Mouse (Mus musculus): ENCODE data around the gene Ppp3ca. TPM values are rescaled to one million over a fixed set of nuclear protein-coding genes. Genes with fewer than 3 reads are reported as not detected.

Gene Ppp3ca
- polyA plus RNA-seq, 1 experiment from 2014 or later = 56.8 TPM

GRCm38 (mm10) chr3:136749951-136750350 is 80.0 kb downstream of the Ppp3ca start:
- Histone ChIP-seq H3K9me3 (ENCODE audit: control insufficient read depth, low read depth, low read length) (no peaks in the 10 kb centered on the region), H3K4me1 (ENCODE audit: control insufficient read depth, insufficient read depth, low read length) (no peaks in the 10 kb centered on the region), H3K36me3 (ENCODE audit: control insufficient read depth, insufficient read depth, low read length) (no peaks in the 10 kb centered on the region), H3K4me2 (replicated peaks; ENCODE audit: low read depth, low read length) (no peak overlapping the region), H3K27ac (ENCODE audit: low read length) (no peak overlapping the region), H3K9ac (replicated peaks; ENCODE audit: low read depth, low read length) (no peak overlapping the region), H3K27me3 (ENCODE audit: control insufficient read depth, insufficient read depth, low read length) (no peaks in the 10 kb centered on the region), H3K4me3 (ENCODE audit: low read depth, low read length) (no peak overlapping the region)
- ATAC-seq (ENCODE audit: insufficient number of reproducible peaks, insufficient read depth, low FRiP score, low read depth) = no peak
- whole genome bisulfite sequencing = 55% methylated on average over 2 of the region's 2 CpGs

DNA sequence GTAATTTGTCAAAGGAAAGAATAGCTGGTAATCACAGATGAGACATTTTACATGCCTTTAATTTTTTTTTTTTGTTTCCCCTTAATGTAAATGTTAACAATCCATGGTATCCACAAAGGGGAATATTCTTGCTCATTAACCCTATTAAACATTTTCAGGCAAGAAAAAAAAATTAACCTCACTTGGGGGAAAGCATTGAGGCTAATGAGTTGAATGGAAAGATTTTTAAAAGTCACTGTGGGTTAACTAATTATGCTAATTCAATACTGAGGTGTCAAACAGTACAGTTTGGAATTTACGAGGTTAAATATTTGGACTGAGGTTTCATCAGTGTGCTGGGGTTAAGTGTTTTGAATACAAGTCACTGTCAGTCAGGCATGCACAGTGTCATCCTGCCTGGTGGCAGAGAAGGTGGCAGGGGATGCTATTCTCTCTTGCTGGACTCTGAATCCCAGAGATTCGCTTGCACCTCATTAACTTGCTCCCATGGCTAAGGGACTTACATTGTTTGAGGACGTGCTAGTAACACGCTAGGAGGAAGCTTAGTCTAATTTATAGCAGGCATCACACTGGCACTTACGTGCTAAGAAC is 82.3 kb downstream of the Ppp3ca start:
- H3K27me3 ChIP-seq (ENCODE audit: control insufficient read depth, insufficient read depth, low read length) = no peaks in the 10 kb centered on the region
- no peaks in the 10 kb centered on the region for H3K9me3 ChIP-seq (ENCODE audit: control insufficient read depth, low read depth, low read length)
- H3K4me3 ChIP-seq (ENCODE audit: low read depth, low read length) = no peak overlapping the region
- no peak overlapping the region for H3K9ac ChIP-seq (replicated peaks; ENCODE audit: low read depth, low read length)
- H3K36me3 ChIP-seq (ENCODE audit: control insufficient read depth, insufficient read depth, low read length) = no peaks in the 10 kb centered on the region
- 61% methylated on average over 5 of the region's 5 CpGs for WGBS
- H3K4me2 ChIP-seq (replicated peaks; ENCODE audit: low read depth, low read length) = no peak overlapping the region
- no peak for ATAC-seq (ENCODE audit: insufficient number of reproducible peaks, insufficient read depth, low FRiP score, low read depth)
- H3K4me1 ChIP-seq (ENCODE audit: control insufficient read depth, insufficient read depth, low read length) = no peaks in the 10 kb centered on the region
- H3K27ac ChIP-seq (ENCODE audit: low read length) = no peak overlapping the region

- Histone ChIP-seq H3K36me3 (ENCODE audit: control insufficient read depth, insufficient read depth, low read length) (no peaks in the 10 kb centered on the region), H3K4me2 (replicated peaks; ENCODE audit: low read depth, low read length) (no peak overlapping the region), H3K4me3 (ENCODE audit: low read depth, low read length) (no peak overlapping the region), H3K4me1 (ENCODE audit: control insufficient read depth, insufficient read depth, low read length) (no peaks in the 10 kb centered on the region), H3K27ac (ENCODE audit: low read length) (no peak overlapping the region), H3K9me3 (ENCODE audit: control insufficient read depth, low read depth, low read length) (no peaks in the 10 kb centered on the region), H3K9ac (replicated peaks; ENCODE audit: low read depth, low read length) (no peak overlapping the region), H3K27me3 (ENCODE audit: control insufficient read depth, insufficient read depth, low read length) (no peaks in the 10 kb centered on the region)
- no peak for ATAC-seq (ENCODE audit: insufficient number of reproducible peaks, insufficient read depth, low FRiP score, low read depth)
- WGBS = 85% methylated on average over 6 of the region's 6 CpGs
Observed at GRCm38 (mm10) chr3:136756137-136756536, 86.2 kb downstream of the Ppp3ca start.

DNA sequence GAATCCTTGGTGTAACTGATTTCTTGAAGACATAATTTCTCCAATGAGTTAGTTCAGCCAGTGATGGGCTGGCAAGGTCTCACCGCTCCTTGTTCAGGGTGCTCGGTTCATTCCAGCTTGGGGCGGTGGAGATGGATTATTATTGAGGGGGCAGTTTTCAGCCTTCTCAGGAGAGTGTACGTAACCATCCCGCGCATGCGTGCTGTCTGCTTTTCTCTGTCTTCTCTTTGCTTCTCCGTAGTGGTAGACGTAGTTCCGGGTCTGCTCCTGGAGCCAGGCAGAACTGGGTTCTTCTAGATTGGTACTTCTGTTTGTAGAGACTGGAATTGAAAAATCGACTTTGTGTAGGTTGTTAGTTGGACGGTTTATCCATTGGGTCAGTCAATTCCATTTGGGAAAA is 89.5 kb downstream of the Ppp3ca start:
- ATAC-seq (ENCODE audit: insufficient number of reproducible peaks, insufficient read depth, low FRiP score, low read depth) = no peak
- Histone ChIP-seq H3K27me3 (ENCODE audit: control insufficient read depth, insufficient read depth, low read length) (no peaks in the 10 kb centered on the region), H3K27ac (ENCODE audit: low read length) (no peak overlapping the region), H3K4me3 (ENCODE audit: low read depth, low read length) (no peak overlapping the region), H3K4me2 (replicated peaks; ENCODE audit: low read depth, low read length) (no peak overlapping the region), H3K36me3 (ENCODE audit: control insufficient read depth, insufficient read depth, low read length) (no peaks in the 10 kb centered on the region), H3K4me1 (ENCODE audit: control insufficient read depth, insufficient read depth, low read length) (no peaks in the 10 kb centered on the region), H3K9ac (replicated peaks; ENCODE audit: low read depth, low read length) (no peak overlapping the region), H3K9me3 (ENCODE audit: control insufficient read depth, low read depth, low read length) (no peaks in the 10 kb centered on the region)
- 90% methylated on average over 12 of the region's 12 CpGs for WGBS

- Histone ChIP-seq H3K9me3 (ENCODE audit: control insufficient read depth, low read depth, low read length) (no peaks in the 10 kb centered on the region), H3K4me3 (ENCODE audit: low read depth, low read length) (no peak overlapping the region), H3K4me1 (ENCODE audit: control insufficient read depth, insufficient read depth, low read length) (no peaks in the 10 kb centered on the region), H3K9ac (replicated peaks; ENCODE audit: low read depth, low read length) (no peak overlapping the region), H3K36me3 (ENCODE audit: control insufficient read depth, insufficient read depth, low read length) (no peaks in the 10 kb centered on the region), H3K27ac (ENCODE audit: low read length) (no peak overlapping the region), H3K27me3 (ENCODE audit: control insufficient read depth, insufficient read depth, low read length) (no peaks in the 10 kb centered on the region), H3K4me2 (replicated peaks; ENCODE audit: low read depth, low read length) (no peak overlapping the region)
- 62% methylated on average over 7 of the region's 7 CpGs for WGBS
- ATAC-seq (ENCODE audit: insufficient number of reproducible peaks, insufficient read depth, low FRiP score, low read depth) = no peak
Observed at GRCm38 (mm10) chr3:136761292-136761978, 91.5 kb downstream of the Ppp3ca start.

- Histone ChIP-seq H3K36me3 (ENCODE audit: control insufficient read depth, insufficient read depth, low read length) (no peaks in the 10 kb centered on the region), H3K4me1 (ENCODE audit: control insufficient read depth, insufficient read depth, low read length) (no peaks in the 10 kb centered on the region), H3K27ac (ENCODE audit: low read length) (no peak overlapping the region), H3K9me3 (ENCODE audit: control insufficient read depth, low read depth, low read length) (no peaks in the 10 kb centered on the region), H3K4me2 (replicated peaks; ENCODE audit: low read depth, low read length) (no peak overlapping the region), H3K4me3 (ENCODE audit: low read depth, low read length) (no peak overlapping the region), H3K9ac (replicated peaks; ENCODE audit: low read depth, low read length) (no peak overlapping the region), H3K27me3 (ENCODE audit: control insufficient read depth, insufficient read depth, low read length) (no peaks in the 10 kb centered on the region)
- no peak for ATAC-seq (ENCODE audit: insufficient number of reproducible peaks, insufficient read depth, low FRiP score, low read depth)
- 62% methylated on average over 1 of the region's 1 CpGs for WGBS
Observed at GRCm38 (mm10) chr3:136761979-136762341, 92.0 kb downstream of the Ppp3ca start.

DNA sequence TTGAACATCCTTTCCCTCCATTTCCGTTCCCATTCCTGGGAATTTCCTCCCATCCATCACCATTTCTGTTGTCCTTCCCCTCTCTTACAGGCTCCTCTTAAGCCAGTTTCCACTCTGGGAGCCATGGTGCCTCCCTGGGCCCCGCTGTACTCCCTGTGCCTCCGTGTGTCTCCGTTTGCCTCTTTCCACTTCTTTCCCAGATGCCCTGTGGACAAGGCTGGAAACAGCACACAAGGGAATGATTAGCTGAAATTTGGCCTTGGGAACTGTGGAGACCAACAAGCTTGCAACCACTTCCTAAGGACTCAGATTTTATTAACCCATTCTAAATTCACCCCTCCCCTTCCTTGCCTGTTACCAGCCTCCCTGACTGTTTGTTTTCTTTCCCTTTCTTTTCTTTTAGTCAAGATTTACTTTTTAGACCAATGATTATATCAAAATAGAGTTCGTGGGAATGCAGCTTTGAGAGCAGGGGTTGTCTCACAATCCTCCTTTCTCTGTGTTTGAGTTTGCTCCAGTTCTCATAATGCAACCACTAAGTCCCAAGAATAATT is 93.9 kb downstream of the Ppp3ca start:
- Histone ChIP-seq H3K36me3 (ENCODE audit: control insufficient read depth, insufficient read depth, low read length) (no peaks in the 10 kb centered on the region), H3K4me1 (ENCODE audit: control insufficient read depth, insufficient read depth, low read length) (no peaks in the 10 kb centered on the region), H3K27me3 (ENCODE audit: control insufficient read depth, insufficient read depth, low read length) (no peaks in the 10 kb centered on the region), H3K27ac (ENCODE audit: low read length) (no peak overlapping the region), H3K4me3 (ENCODE audit: low read depth, low read length) (no peak overlapping the region), H3K9me3 (ENCODE audit: control insufficient read depth, low read depth, low read length) (no peaks in the 10 kb centered on the region), H3K9ac (replicated peaks; ENCODE audit: low read depth, low read length) (no peak overlapping the region), H3K4me2 (replicated peaks; ENCODE audit: low read depth, low read length) (no peak overlapping the region)
- WGBS = 52% methylated on average over 5 of the region's 5 CpGs
- ATAC-seq (ENCODE audit: insufficient number of reproducible peaks, insufficient read depth, low FRiP score, low read depth) = no peak

DNA sequence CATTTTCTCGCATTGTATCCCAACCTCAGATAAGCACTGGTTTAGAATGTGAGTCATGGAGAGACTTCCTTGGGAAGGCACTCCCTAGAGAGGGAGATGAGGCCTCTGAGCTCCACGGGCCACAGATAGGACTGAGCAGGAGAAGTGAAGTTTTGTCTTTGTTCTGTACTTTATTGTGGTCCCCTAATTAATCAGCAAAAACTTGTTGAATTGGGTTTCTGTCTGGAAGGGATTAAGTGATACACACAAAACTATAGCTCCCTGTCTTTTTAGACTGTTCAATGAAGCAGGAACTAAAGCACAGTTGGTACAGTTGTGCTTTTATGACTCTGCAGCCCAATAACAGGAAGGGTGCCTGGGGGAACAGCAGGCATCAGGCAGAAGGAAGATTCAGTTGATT is 95.6 kb downstream of the Ppp3ca start:
- Histone ChIP-seq H3K36me3 (ENCODE audit: control insufficient read depth, insufficient read depth, low read length) (no peaks in the 10 kb centered on the region), H3K27ac (ENCODE audit: low read length) (no peak overlapping the region), H3K9ac (replicated peaks; ENCODE audit: low read depth, low read length) (no peak overlapping the region), H3K4me3 (ENCODE audit: low read depth, low read length) (no peak overlapping the region), H3K4me2 (replicated peaks; ENCODE audit: low read depth, low read length) (no peak overlapping the region), H3K4me1 (ENCODE audit: control insufficient read depth, insufficient read depth, low read length) (no peaks in the 10 kb centered on the region), H3K27me3 (ENCODE audit: control insufficient read depth, insufficient read depth, low read length) (no peaks in the 10 kb centered on the region), H3K9me3 (ENCODE audit: control insufficient read depth, low read depth, low read length) (no peaks in the 10 kb centered on the region)
- no peak for ATAC-seq (ENCODE audit: insufficient number of reproducible peaks, insufficient read depth, low FRiP score, low read depth)
- 57% methylated on average over 2 of the region's 2 CpGs for WGBS
